Mouse (Mus musculus) liver, embryonic 14.5 days (tissue): Measurements from ENCODE around the gene Fars2.

Experiments
- CTCF ChIP-seq: IDR thresholded peaks from 2 replicates; pipeline ENCODE4 v1.5.1; 2016; ENCODE audit warnings: antibody characterized with exemption, low read depth, control low read depth
- EP300 ChIP-seq: IDR thresholded peaks from 2 replicates; pipeline ENCODE4 v1.6.1; 2016; ENCODE audit warnings: antibody characterized with exemption, low read depth

DNA sequence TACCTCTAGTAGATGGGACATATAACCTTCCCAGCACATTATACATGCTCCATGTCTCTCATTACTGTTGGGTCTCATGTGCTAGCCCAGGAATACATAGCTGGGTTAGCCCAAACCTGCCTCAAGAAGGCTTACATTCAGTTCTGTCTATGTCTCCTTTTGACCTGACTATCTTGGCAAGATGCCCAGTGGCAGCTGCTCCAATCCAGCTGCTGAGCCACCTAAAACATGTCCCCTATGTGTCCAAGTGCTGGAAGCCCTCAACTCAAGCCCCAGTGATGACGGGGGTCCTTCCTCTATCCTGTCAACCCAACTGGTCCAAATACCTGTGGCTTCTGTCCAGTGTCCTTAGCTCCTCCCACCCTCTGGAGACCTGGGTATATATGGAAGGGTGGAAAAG lies 437.5 kb downstream of the Fars2 start:
- TF ChIP-seq EP300 (no peak), CTCF (no peak)
